Mouse (Mus musculus) layer of hippocampus, adult 8-10 months (tissue): ENCODE results near the gene Cilp2. TPM values are rescaled to one million over a fixed set of nuclear protein-coding genes. Genes with fewer than 3 reads are reported as not detected.

Source experiments
- DNase-seq, 2 experiments: peaks; one replicate each; pipeline ENCODE4 v3.0.0; 2022; ENCODE audit warnings: low spot score in 2 of 2
- total RNA-seq, 4 experiments: library from RNA; stranded (reverse); gene quantifications; 2 replicates each; pipeline ENCODE4 v1.2.4; 2022

The Cilp2 gene
- total RNA-seq = under 1 TPM; 0.57 to 0.62 (median 0.59) TPM

DNA sequence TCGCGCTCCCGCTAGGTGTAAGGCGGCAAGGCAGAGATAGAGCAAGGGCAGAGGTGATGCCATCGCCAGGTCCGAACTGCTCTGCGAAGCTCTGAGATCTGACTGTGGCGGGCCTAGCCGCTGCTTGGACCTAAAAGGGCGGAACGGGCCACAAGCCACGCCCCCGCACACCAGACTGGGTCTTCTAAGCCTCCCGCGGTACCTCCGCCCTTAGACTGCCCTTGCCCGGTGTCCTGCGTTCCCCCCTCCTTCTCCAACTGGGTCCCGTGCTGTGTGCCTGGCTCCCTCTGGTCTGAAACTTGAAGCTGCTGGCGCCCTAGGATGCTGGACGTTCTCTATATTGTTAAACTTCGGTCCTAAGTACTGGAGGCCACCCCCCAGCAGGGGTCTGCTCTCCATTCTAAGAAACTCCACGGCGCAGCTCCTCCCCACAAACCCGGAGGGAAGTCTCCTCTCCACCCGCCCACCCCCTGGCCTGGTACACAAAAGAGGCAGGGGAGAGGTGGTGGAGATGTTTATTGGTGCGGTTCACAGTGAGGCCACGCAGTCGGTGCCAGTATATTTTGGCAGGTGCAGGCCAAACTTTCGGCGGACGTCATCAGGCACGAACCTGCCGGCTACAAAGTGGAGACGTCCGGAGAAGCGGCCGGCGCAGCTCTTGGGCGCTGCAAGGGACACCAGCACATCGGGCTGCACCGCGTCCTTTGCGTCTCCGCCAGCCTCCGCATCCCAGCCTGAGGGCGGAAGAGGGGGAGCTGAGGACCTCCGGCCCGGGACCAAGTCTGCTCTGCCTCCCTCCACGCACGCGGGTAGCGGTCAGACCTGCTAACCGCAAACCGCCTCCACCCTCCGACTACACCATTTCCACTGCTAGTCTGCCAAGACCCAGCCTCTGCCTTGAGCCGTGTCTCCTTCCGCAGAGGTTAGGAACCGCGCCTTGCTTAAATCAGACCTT, at the start of gene Cilp2:
Gene Cilp2 (minus strand): TSS at position 399 of the 955 bp plus-strand sequence.
- DNase-seq = no peak

DNA sequence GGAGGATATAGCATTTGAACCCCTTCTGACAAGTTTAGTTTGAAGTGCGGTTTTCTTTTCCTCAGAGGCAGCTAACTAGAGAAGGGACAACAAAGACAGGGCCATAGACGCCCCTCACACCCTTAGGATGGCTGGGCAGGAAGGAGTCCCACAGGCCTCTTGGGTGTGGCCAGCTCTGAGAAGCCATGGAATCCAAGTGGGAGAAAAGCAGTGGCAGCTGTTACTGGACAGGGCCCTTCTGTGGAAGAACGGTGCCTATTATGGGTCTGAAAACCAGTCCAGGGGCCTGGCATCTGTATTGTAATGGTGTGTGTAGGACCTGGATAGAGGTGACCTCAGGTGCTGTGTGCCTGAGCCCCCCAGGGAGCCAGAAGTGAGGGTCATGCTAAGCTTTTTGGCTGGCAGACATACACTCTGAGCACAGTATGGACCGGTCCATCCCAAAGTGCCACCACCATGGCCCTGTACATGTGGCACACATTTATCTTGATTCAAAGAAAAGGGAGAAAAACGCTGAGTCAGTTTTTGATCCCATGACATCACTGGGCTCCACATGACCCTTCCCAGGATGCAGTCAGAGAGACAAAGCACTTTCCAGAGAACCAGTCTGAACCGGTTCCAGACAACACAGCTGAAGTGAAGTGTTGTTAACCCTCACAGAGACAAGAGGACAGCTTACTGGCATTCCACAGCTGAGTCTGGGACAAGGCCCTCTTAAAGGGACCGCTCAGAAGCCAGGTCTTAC, 48.7 kb upstream of the Cilp2 start:
- no peak for DNase-seq

DNA sequence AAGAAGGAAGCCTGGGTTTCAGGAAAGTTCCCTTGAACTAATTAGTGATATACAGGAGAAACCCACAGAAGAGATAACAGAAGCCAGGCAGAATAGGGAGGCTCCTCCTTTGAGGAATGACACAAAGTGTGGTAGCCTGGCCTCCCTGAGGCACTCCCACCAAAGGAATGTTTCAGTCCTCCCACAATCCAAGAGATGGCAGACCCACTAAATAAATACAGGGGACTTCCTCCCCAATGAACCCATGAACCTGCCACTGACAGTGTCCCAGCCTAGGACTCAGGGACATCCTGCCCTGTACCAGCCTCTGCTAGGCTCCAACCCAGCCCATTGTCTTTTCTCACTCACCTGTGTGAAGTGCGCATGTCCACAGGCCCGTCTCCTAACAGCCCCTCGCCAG, 47.9 kb upstream of the Cilp2 start:
- DNase-seq = no peak

DNA sequence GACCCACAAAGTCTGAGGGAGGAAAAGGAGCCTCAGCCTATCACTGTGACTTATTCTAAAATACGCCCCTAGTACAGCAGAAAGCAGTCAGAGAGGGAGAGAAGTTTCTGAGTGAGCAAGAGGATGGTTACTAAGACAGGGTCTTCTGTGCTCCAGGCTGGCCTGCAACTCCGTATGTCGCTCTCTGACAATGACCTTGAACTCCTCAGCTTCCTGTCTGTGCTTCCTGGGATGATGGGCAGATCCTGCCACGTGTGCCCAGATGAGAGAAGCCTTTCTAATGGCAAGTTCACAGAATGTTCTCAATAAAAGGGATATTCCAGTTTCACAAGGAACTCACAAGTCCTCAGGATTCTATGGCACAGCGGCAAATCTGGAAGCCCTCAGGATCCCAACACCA, 47.1 kb upstream of the Cilp2 start:
- DNase-seq = no peak

DNA sequence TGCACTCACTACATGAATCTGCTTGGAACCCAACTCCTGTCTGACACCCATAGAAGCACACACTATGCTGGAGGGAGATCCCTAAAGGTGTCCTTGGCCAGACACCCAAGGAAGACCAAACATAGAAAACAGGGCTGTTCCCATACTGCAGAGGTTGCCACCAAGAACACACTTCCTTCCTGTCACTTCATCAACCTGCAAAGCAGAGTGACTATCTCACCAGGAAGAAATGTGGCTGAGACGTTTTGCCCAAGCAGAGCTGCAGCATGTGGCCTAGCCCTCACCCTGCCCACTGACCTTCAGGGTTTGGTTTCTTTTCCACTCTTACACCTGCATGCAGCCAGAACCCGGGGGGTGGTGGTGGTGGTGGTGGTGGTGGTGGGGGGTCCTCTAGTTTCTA, 46.3 kb upstream of the Cilp2 start:
- no peak for DNase-seq

DNA sequence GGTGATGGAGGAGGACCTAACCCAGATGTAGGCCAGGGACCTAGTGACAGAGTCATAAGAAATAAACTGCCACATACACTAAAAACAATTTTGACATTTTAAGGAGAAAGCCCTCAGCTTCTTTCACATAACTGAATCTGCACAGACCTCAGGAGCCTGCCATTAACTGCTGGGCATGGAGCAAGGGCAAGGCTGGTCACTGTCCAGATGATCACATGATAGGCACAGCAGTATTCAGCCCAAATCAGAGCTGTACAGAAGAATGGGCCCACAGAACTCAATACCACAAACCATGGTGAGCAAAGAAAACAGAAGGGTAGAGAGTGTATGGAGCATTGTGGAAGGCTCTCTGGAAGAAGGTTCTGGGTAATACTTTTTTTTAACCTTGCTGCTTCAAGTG, 39.4 kb upstream of the Cilp2 start:
- no peak for DNase-seq

DNA sequence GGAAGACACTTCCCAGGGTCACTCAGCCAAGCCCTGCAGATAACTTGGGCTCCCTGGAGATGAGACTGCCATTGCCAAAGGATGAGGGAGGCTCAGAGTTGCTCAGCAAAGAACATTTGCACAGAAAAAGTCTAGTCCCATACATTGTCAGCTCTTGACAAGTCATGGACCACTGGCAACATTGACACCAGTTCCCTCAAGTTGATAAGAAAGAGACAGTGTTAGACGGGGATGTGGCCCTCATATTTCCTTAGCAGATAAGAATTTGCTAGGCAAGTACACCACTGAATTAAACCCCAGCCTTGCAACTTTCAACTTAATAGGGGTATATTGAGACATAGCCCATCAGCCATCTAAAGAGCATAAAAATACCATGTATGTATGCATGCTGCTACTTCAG, 36.5 kb upstream of the Cilp2 start:
- no peak for DNase-seq

DNA sequence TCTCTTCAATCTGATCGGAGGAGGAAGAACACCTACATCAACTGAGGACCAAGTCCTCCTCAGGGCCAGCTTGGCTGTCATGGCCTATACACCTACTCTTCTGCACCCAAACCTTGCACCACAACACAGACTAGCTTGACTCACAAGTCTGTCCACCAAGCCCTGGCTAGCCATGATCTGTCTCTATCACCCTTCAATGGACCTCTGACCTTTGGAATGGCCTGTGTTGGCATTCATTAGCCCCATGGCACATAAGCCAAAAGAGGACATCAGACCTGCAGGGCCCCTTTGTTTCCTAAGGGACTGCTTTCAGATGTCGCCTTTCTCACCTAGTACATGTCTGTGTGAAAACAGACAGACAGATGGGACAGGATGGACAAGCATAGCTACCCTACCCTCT, 33.7 kb upstream of the Cilp2 start:
- DNase-seq = no peak

DNA sequence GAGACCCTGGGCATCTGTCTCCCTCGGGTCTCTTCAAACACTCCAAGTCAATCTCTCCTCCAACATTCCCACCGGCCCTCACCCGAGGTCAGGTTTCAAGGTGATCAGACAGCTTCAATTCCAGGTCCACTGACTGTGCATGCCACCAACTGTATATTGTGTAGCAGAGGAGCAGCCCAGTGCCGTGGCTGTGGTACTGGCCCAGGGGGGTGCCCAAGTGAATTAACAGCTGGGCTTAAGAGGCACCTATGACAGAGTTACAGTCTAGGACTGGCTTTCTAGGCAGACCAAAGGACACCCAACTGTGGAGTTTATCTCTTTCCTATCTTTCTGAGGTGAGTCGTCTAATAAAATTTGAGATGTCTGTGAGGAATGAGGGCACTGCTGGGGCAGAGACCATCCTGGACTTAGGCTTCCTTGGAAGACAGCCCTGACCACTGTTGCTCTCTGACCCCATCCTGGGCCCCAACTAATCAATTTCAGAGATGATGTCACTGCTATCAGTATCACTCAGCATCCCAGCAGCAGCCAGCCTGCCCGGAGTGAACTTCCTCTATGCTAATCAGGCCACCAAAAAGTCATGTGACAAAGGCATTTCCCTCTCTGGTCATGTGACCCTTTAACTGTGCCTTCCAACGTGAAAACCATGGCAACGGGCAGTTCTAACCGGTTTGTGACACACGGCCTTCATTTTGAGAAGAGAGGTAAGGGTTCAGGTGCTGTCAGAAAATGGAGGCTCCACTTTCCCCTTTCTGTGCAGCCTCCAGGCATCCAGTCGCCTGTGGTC, 32.6 kb upstream of the Cilp2 start:
- no peak for DNase-seq

DNA sequence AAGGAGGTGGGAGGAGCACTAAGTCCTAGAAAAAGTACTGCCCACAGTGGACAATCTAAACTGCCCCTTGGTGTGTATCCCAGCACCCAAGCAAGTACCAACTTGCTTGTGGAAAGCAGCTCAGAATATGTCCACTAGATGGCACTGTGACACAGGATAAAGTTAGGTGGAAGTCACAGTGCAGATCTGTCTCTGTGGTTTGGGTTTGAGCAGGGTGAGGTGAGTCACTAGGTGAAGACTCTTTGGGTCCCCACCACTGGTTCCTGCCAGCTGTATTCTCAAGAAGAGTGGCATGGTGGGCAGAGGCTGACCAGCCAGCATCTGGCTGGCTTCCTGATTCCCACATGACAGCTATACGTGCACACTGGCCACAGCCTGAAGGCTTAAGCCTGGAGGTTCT, 31.5 kb upstream of the Cilp2 start:
- peak; percentile 64 to 82 for DNase-seq

DNA sequence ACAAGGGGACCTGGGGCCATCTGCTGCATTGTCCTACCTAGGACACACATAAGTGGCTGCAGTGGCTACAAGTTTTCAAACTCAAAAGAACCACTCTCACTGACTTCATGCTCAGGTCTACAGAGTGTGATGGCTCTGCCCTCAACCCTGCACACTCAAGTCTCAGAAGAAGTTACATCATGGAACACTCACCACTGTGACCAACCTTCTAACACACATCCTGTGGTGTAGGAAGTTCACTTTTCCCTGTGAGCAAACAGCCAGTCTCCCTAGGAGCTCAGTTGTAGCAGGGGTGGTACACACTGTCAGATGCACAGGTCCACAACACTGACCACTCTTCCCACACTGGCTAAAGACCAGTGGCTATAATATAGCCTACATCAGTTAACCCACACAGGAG, 31.0 kb upstream of the Cilp2 start:
- no peak for DNase-seq

DNA sequence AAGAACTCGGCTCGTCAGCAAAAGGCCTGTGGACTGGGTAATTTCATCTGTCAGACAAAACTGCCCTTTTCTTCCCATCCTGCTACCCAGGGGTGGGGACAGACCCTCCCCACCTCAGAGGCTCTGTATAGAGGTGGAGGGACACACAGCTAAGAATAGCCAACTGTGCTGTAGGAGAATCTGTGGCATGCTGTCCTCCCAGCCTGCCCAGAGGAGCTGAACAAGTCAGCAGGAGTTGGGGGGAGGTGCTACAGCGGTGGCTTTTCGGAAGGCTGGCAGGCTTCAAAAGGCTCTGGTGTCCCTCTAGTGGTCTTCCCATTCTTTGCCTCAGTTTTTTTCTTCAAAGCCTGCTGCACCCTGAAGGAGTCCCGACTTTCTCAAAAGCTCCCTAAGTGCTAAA, 28.3 kb upstream of the Cilp2 start:
- DNase-seq = peak in 1 of 2 experiments; percentile 36

DNA sequence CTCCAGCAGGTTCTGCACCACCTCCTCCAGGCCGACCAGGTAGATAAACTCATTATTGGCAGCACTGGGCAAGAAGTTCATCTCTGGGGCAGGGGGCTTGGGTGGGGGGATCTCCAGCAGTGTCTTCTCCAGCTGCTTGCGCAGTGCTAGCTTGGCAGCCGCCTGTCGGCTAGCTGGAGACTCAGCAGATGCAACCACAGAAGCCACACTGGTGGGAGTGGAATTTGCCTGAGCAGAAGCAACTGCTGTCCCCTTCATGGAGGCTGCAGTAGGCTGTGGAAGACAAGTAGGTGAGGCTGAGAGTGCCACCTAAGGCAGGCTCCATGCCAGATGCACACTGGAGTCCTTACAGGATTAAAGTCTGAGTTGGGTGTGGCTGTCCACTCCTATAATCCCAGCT, 27.0 kb upstream of the Cilp2 start:
- no peak for DNase-seq

DNA sequence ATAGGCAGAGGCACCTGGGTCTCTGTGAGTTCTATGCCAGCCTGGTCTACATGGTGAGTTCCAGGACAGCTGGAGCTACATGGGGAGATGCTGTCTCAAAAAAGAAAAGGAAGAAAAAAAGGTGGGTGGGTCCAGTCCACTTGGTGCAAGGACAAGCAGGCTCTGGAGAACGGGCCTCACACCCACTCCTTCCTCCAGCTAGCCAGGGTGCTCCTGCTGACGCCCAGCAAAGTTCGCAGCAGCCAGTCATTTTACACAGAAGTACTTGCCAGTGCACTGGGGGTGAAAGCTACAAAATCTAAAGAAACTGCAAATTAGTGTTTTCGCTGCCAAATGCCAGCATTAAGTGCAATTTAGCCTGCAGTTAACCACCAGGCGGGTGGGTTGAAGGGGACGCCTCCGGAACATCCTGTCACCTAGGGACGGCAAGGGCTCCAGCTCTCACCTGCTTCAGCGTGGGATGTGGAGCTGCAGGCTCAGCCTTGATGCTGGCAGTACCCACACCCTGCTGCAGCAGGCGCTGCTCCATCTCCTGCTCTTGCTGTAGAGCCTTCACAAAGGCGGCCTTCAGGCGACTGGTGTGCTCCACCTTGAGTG, 25.1 kb upstream of the Cilp2 start:
- DNase-seq = no peak

DNA sequence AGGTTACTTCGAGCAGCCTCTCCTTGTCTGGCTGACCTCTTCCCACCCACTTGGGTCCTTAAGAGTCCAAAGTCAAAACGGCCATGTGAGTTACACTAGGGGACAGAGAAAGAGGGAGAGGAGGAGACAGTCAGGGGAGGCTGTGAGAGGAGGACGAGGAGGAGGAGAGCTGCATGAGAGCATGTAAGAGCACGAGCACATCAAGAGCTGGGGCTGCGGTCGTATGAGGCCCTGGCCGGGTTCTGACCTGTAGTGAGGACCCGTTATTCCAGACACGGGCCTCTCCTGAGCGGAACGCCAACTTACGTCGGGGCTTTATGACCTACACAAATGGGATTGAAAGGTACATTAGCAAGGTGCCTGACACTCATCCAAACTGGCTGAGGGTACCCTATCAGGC, 24.4 kb upstream of the Cilp2 start:
- no peak for DNase-seq

DNA sequence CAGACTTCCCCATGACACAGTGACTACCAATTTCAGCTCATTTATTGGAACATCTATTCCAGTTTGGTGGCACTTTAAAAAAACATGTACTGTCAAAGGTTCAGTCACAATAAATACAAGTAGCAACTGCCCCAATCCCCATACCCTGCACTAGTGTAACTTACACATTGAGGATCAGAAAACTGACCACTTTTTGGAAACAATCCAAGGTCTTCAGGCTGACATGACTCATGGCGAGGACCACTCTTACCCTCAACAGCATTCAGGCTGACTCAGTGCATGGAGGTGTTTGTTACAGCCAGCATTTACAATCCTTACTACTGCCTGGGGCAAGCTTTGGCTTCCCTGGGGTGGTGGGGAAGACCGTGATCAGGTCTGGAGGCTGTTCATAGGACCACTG, 19.6 kb upstream of the Cilp2 start:
- DNase-seq = no peak

DNA sequence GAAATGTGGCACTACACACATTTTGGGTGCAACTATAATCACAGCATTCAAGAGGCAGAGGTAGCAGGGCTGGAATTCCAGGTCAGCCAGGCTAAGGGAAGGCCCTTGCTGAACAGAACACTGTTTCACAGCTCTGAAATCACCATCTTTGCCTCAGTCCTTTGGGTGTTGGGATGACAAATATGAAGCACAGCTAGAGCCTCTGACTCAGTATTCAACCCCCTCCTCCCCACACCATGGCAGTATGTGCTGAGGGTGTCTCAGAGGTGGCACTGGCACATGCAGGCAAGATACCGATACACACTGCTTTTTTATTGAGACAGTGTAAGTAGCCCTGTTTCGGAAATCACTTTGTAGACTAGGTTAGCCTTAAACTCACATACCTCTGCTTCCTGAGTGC, 18.8 kb upstream of the Cilp2 start:
- DNase-seq = no peak

DNA sequence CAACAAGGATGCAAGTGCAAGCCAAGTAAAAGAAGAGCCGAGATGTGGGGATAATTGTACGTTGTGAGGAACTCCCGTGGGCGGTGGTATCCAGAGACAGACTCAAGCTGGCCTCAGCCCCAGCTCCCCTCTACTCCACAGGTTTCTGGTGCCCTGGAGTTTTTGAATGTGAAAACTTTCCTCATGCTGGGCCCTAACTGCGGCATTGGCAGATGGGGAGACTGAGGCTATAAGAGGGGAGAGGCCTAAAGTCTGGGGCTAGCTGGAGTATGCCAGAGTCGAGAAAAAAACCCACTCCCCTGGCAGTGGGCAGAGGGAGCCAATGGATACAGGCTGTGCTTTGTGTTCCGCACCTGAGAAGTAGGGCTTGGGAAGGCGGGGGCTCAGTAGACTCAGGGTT, 16.6 kb upstream of the Cilp2 start:
- no peak for DNase-seq

DNA sequence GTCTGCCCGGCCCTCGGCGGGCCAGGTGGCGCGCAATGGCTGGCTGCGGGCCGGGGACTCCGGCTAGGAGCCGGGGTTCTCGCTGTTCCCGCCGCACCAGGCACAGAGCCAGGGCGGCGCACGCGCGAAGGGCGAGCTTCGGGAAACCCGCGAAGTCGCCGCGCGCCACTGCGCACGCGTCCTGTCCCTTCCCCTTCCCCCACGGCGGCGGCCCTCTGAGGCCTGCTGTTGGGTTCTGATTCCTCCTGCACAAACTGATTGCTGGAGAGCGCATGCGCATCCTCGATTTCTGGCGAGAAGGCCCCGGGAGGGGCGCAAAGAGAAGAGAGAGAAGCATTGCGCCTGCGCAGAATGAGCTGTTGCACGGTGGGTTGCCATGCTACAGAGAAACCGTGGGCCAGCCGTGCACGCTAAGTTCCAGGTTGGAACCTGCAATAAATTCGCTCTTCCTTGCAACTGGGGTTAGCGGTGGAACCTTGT, 15.6 kb upstream of the Cilp2 start:
- peak; percentile 99 to 100 for DNase-seq

DNA sequence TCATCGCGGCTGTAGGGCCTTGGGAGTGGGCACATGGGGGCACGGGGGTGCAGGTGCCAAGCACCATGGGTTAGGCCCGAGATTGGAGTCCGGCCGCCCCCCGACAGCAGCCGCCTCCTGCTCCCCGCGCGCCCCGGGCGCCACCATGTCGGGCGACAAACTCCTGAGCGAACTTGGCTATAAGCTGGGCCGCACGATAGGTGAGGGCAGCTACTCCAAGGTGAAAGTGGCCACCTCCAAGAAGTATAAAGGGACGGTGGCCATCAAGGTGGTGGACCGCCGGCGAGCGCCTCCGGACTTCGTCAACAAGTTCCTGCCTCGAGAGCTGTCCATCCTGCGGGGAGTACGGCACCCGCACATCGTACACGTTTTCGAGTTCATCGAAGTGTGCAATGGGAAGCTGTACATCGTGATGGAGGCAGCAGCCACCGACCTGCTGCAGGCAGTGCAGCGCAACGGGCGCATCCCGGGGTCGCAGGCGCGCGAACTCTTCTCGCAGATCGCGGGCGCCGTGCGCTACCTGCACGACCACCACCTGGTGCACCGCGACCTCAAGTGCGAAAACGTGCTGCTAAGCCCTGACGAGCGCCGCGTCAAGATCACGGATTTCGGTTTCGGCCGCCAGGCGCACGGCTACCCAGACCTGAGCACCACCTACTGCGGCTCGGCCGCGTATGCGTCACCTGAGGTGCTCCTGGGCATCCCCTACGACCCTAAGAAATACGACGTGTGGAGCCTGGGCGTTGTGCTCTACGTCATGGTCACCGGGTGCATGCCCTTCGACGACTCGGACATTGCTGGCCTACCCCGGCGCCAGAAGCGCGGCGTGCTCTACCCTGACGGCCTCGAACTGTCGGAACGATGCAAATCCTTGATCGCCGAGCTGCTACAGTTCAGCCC, 14.9 kb upstream of the Cilp2 start, which contains the start of the genes Tssk6, Ndufa13 and Yjefn3:
Gene Tssk6 (plus strand): TSS at position 22 of the 900 bp plus-strand sequence.
Gene Ndufa13 (minus strand): TSS at position 396 of the 900 bp plus-strand sequence.
Gene Yjefn3 (minus strand): TSS at position 550 of the 900 bp plus-strand sequence.
- DNase-seq = peak in 1 of 2 experiments; percentile 52
